30 mouse cellular contexts compared by ENCODE assay signal in the genomic region with DNA sequence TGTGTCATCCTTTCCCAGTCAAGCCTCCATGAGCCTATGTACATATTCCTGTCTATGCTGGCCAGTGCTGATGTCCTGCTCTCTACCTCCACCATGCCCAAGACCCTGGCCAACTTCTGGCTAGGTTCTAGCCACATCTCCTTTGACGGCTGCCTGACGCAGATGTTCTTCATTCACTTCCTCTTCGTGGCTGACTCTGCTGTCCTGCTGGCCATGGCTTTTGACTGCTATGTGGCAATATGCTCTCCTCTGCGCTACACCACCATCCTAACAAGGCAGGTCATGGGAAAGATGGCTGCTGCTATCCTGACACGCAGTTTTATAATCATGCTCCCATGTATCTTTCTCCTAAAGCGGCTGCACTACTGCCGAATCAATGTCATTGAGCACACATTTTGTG. TPM values are rescaled to one million over a fixed set of nuclear protein-coding genes. Genes with fewer than 3 reads are reported as not detected.
A peak's percentile ranks its signal among the peaks of the same experiment; 100 is the strongest.
DNase-seq lines count a peak whose midpoint lies in the region; ATAC-seq lines count a peak whose summit lies in the region.
"Had no signal": no experiment of that assay in that cellular context is flagged by ENCODE, and none has a peak within 500 bp of the region (broad histone marks: within the 10 kb centered on the region; RNA-seq: fewer than 3 reads in every experiment).

No protein-coding gene starts in this region.

- H3K36me3 ChIP-seq in splenic B cell, adult 2 months (ENCODE audit: control insufficient read depth, insufficient read depth, low read length, poor library complexity, severe bottlenecking), result no peaks in the 10 kb centered on the region
- no peaks in the 10 kb centered on the region for H3K36me3 ChIP-seq in forebrain, embryonic 10.5 days (replicated peaks)
- H3K36me3 ChIP-seq: kidney, embryonic 15.5 days; limb, embryonic 13.5 days; midbrain, embryonic 13.5 days had no signal

- no peaks in the 10 kb centered on the region for H3K4me1 ChIP-seq in forebrain, embryonic 10.5 days
- H3K4me1 ChIP-seq: kidney, embryonic 15.5 days; limb, embryonic 13.5 days; midbrain, embryonic 13.5 days had no signal

- no peak overlapping the region for H3K27ac ChIP-seq in forebrain, embryonic 10.5 days
- H3K27ac ChIP-seq: heart, adult 2 months; kidney, embryonic 15.5 days; limb, embryonic 13.5 days; liver, embryonic 14.5 days; midbrain, embryonic 13.5 days; stomach, postnatal 0 days had no signal

- H3K4me3 ChIP-seq in forebrain, embryonic 10.5 days, result no peak overlapping the region
- H3K4me3 ChIP-seq: heart, adult 2 months; kidney, embryonic 15.5 days; limb, embryonic 13.5 days; midbrain, embryonic 13.5 days had no signal

- DNase-seq in heart, adult 11 months, result peak; percentile 55
- DNase-seq in heart, adult 8-10 months (ENCODE audit: low spot score), result no peak
- peak; percentile 10 for DNase-seq in lung, postnatal 25 days (ENCODE audit: low spot score)
- no peak for DNase-seq in lung, postnatal 14 days
- peak; percentile 18 for DNase-seq in splenic B cell, adult 2 months (ENCODE audit: low read depth, low spot score)
- no peak for DNase-seq in right cerebral cortex, postnatal 10 days (ENCODE audit: low spot score in 2 of 2)
- DNase-seq in forebrain, embryonic 10.5 days (ENCODE audit: extremely low spot score, low spot score), result no peak
- DNase-seq: adrenal gland, postnatal 25 days; cerebellum, adult 9-10 months; forebrain, postnatal 0 days; gastrocnemius, postnatal 14 days; heart, adult 2 months; kidney, postnatal 36 days; thymus, postnatal 14 days had no signal

- ATAC-seq in megakaryocyte, adult 5-6 weeks (ENCODE audit: poor library complexity, severe bottlenecking), result peak; percentile 99
- ATAC-seq: CD4-positive, CD25-positive, alpha-beta regulatory T cell, adult 4 months; forebrain, postnatal 0 days; hindbrain, embryonic 16.5 days; intestine, postnatal 0 days; midbrain, embryonic 13.5 days had no signal

- no peaks in the 10 kb centered on the region for H3K9me3 ChIP-seq in forebrain, embryonic 10.5 days
- H3K9me3 ChIP-seq: kidney, embryonic 15.5 days; limb, embryonic 13.5 days; midbrain, embryonic 13.5 days had no signal

- WGBS in forebrain, embryonic 10.5 days, result 91% methylated on average over 7 of the region's 7 CpGs

- no peaks in the 10 kb centered on the region for H3K27me3 ChIP-seq in splenic B cell, adult 2 months (ENCODE audit: control insufficient read depth, insufficient read depth, low read length, poor library complexity, severe bottlenecking)
- no peaks in the 10 kb centered on the region for H3K27me3 ChIP-seq in forebrain, embryonic 10.5 days (ENCODE audit: poor library complexity, severe bottlenecking)
- H3K27me3 ChIP-seq: kidney, embryonic 15.5 days; limb, embryonic 13.5 days; midbrain, embryonic 13.5 days had no signal

RNA-seq across cellular contexts. Expression of a gene that starts 10.4 kb away (rescaled TPM):
- total RNA-seq in heart, adult 8-10 months (2022), result not detected
- not detected in 2 replicates for total RNA-seq in megakaryocyte, adult 5-6 weeks (2015)
- not detected in 2 replicates for total RNA-seq in megakaryocyte, adult 5-6 weeks (2017)
- polyA plus RNA-seq in forebrain, embryonic 10.5 days (2016; fragmentation: Nextera tagmentation; extraction: Ambion mirVana), result not detected in 2 replicates
- total RNA-seq: adrenal gland, postnatal 25 days; ES-E14; forebrain, postnatal 0 days; gastrocnemius, postnatal 14 days; heart, adult 2 months; heart, postnatal 25 days; left cerebral cortex, postnatal 25 days had no signal
- polyA plus RNA-seq: CD4-positive, CD25-positive, alpha-beta regulatory T cell, adult 4 months; forebrain, embryonic 11.5 days; forebrain, postnatal 0 days; heart, adult 2 months; heart, embryonic 14.5 days; hindbrain, embryonic 16.5 days; intestine, postnatal 0 days; kidney, embryonic 15.5 days; limb, embryonic 13.5 days; liver, embryonic 14.5 days; midbrain, embryonic 13.5 days; neural tube, embryonic 14.5 days; small intestine, adult 2 months; stomach, postnatal 0 days had no signal

RNA-seq across cellular contexts. Expression of a gene that starts 12.4 kb away (rescaled TPM):
- under 1 TPM; 0.14 to 0.34 (median 0.18) TPM for total RNA-seq in heart, adult 8-10 months (2022)
- total RNA-seq in megakaryocyte, adult 5-6 weeks (2015), result 0.31 and 0.50 TPM in 2 replicates
- total RNA-seq in megakaryocyte, adult 5-6 weeks (2017), result 0.70 and 1.9 TPM in 2 replicates
- polyA plus RNA-seq in forebrain, embryonic 10.5 days (2016; fragmentation: Nextera tagmentation; extraction: Ambion mirVana), result 5.1 and 5.7 TPM in 2 replicates

RNA-seq across cellular contexts. Expression of a gene that starts 23.0 kb away (rescaled TPM):
- total RNA-seq in heart, adult 8-10 months (2022), result not detected
- total RNA-seq in megakaryocyte, adult 5-6 weeks (2015), result 0.16 and 0.38 TPM in 2 replicates
- total RNA-seq in megakaryocyte, adult 5-6 weeks (2017), result 0.04 TPM in 1 of 2 replicates, not detected in the other
- polyA plus RNA-seq in forebrain, embryonic 10.5 days (2016; fragmentation: Nextera tagmentation; extraction: Ambion mirVana), result 0.23 and 0.29 TPM in 2 replicates
- total RNA-seq: adrenal gland, postnatal 25 days; forebrain, postnatal 0 days; gastrocnemius, postnatal 14 days; heart, adult 2 months; heart, postnatal 25 days had no signal
- polyA plus RNA-seq: heart, adult 2 months; small intestine, adult 2 months had no signal

RNA-seq across cellular contexts. Expression of a gene that starts 38.1 kb away (rescaled TPM):
- total RNA-seq in heart, adult 8-10 months (2022), result 1 to 10 TPM; 2.9 to 3.6 (median 3.4) TPM
- total RNA-seq in megakaryocyte, adult 5-6 weeks (2015), result 21.2 and 22.8 TPM in 2 replicates
- 26.9 and 31.2 TPM in 2 replicates for total RNA-seq in megakaryocyte, adult 5-6 weeks (2017)
- 0.34 and 0.48 TPM in 2 replicates for polyA plus RNA-seq in forebrain, embryonic 10.5 days (2016; fragmentation: Nextera tagmentation; extraction: Ambion mirVana)

RNA-seq across cellular contexts. Expression of a gene that starts 41.6 kb away (rescaled TPM):
- total RNA-seq in heart, adult 8-10 months (2022), result not detected
- not detected in 2 replicates for total RNA-seq in megakaryocyte, adult 5-6 weeks (2015)
- not detected in 2 replicates for total RNA-seq in megakaryocyte, adult 5-6 weeks (2017)
- not detected in 2 replicates for polyA plus RNA-seq in forebrain, embryonic 10.5 days (2016; fragmentation: Nextera tagmentation; extraction: Ambion mirVana)
- total RNA-seq: adrenal gland, postnatal 25 days; ES-E14; forebrain, postnatal 0 days; gastrocnemius, postnatal 14 days; heart, adult 2 months; heart, postnatal 25 days; left cerebral cortex, postnatal 25 days had no signal
- polyA plus RNA-seq: CD4-positive, CD25-positive, alpha-beta regulatory T cell, adult 4 months; forebrain, embryonic 11.5 days; forebrain, postnatal 0 days; heart, adult 2 months; heart, embryonic 14.5 days; hindbrain, embryonic 16.5 days; intestine, postnatal 0 days; kidney, embryonic 15.5 days; limb, embryonic 13.5 days; liver, embryonic 14.5 days; midbrain, embryonic 13.5 days; neural tube, embryonic 14.5 days; small intestine, adult 2 months; stomach, postnatal 0 days had no signal

Comparison
In these comparisons a context has a peak if more than half of its experiments do, and no peak if none do; other contexts are left out.
1. DNase-seq: peak in heart, adult 11 months (single experiment), lung, postnatal 25 days (single experiment) and splenic B cell, adult 2 months (single experiment); none in heart, adult 8-10 months (single experiment), lung, postnatal 14 days (single experiment), right cerebral cortex, postnatal 10 days (0 of 2) and forebrain, embryonic 10.5 days (single experiment).